In genomic region chr3:50939602-50940001, GRCm38 (mm10) we compare ENCODE assay signal across 21 mouse cellular contexts.
DNase-seq lines count a peak whose midpoint lies in the region; ATAC-seq and TF ChIP-seq lines count a peak whose summit lies in the region.
"Had no signal": no experiment of that assay in that cellular context is flagged by ENCODE, and none has a peak within 500 bp of the region (broad histone marks: within the 10 kb centered on the region; RNA-seq: fewer than 3 reads in every experiment).

No protein-coding gene starts in this region.

- no peaks in the 10 kb centered on the region for H3K9me3 ChIP-seq in hindbrain, embryonic 13.5 days
- H3K9me3 ChIP-seq in hindbrain, embryonic 16.5 days (ENCODE audit: control insufficient read depth, low read length) = no peaks in the 10 kb centered on the region
- no peaks in the 10 kb centered on the region for H3K9me3 ChIP-seq in midbrain, postnatal 0 days (ENCODE audit: low read length)
- H3K9me3 ChIP-seq: forebrain, embryonic 15.5 days; hindbrain, embryonic 10.5 days; liver, embryonic 13.5 days had no signal

- H3K79me2 ChIP-seq in liver, adult 2 months (ENCODE audit: control insufficient read depth, insufficient read depth, low read length) = no peaks in the 10 kb centered on the region

- no peak overlapping the region for H3K4me3 ChIP-seq in hindbrain, embryonic 13.5 days
- no peak overlapping the region for H3K4me3 ChIP-seq in hindbrain, embryonic 16.5 days (ENCODE audit: low read length)
- no peak overlapping the region for H3K4me3 ChIP-seq in liver, adult 2 months (ENCODE audit: insufficient read depth, low read depth, low read length)
- no peak overlapping the region for H3K4me3 ChIP-seq in midbrain, postnatal 0 days (ENCODE audit: low read depth, low read length)
- H3K4me3 ChIP-seq: forebrain, embryonic 15.5 days; hindbrain, embryonic 10.5 days; liver, embryonic 13.5 days had no signal

- ATAC-seq in hindbrain, embryonic 13.5 days (ENCODE audit: low FRiP score) = 0 out of 2 replicates have a peak, but pooled peaks have one; percentile 13
- no peak for ATAC-seq in hindbrain, embryonic 16.5 days
- no peak for ATAC-seq in midbrain, postnatal 0 days (ENCODE audit: low FRiP score)
- no peak for ATAC-seq in inflammation-experienced regulatory T-cells, adult 6 months
- ATAC-seq: forebrain, embryonic 15.5 days had no signal

- H3K27ac ChIP-seq in hindbrain, embryonic 13.5 days = no peak overlapping the region
- no peak overlapping the region for H3K27ac ChIP-seq in hindbrain, embryonic 16.5 days (ENCODE audit: low read depth, low read length)
- H3K27ac ChIP-seq in liver, adult 2 months (replicated peaks; ENCODE audit: insufficient read depth, low read depth, low read length) = no peak overlapping the region
- H3K27ac ChIP-seq in midbrain, postnatal 0 days (ENCODE audit: low read depth, low read length) = no peak overlapping the region
- H3K27ac ChIP-seq: forebrain, embryonic 15.5 days; hindbrain, embryonic 10.5 days; liver, embryonic 13.5 days; stomach, postnatal 0 days had no signal

- no peak for TF ChIP-seq POLR2A in liver, adult 2 months (IDR thresholded peaks at IDR 0.05; ENCODE audit: extremely low read depth, insufficient read depth, low read length)

- no peak for TF ChIP-seq CTCF in liver, adult 2 months (IDR thresholded peaks at IDR 0.05; ENCODE audit: low read depth, low read length)
- TF ChIP-seq CTCF in midbrain, postnatal 0 days (IDR thresholded peaks at IDR 0.05) = no peak

- no peaks in the 10 kb centered on the region; the same call in 1 of the 2 replicates for H3K4me1 ChIP-seq in hindbrain, embryonic 13.5 days (replicated peaks)
- H3K4me1 ChIP-seq in hindbrain, embryonic 16.5 days (ENCODE audit: control insufficient read depth, insufficient read depth, low read depth, low read length) = no peaks in the 10 kb centered on the region; the same call in 1 of the 2 replicates
- no peaks in the 10 kb centered on the region for H3K4me1 ChIP-seq in liver, adult 2 months (ENCODE audit: control insufficient read depth, insufficient read depth, low read length)
- no peaks in the 10 kb centered on the region for H3K4me1 ChIP-seq in midbrain, postnatal 0 days (ENCODE audit: insufficient read depth, low read length)
- H3K4me1 ChIP-seq: forebrain, embryonic 15.5 days; liver, embryonic 13.5 days had no signal

- H3K4me2 ChIP-seq in hindbrain, embryonic 13.5 days = no peak overlapping the region
- no peak overlapping the region for H3K4me2 ChIP-seq in hindbrain, embryonic 16.5 days (ENCODE audit: low read length)
- no peak overlapping the region for H3K4me2 ChIP-seq in midbrain, postnatal 0 days (ENCODE audit: low read depth, low read length, poor library complexity, severe bottlenecking)
- H3K4me2 ChIP-seq: forebrain, embryonic 15.5 days; liver, embryonic 13.5 days had no signal

- no peaks in the 10 kb centered on the region for H3K36me3 ChIP-seq in hindbrain, embryonic 13.5 days
- H3K36me3 ChIP-seq in hindbrain, embryonic 16.5 days (ENCODE audit: control insufficient read depth, insufficient read depth, low read length) = no peaks in the 10 kb centered on the region
- no peaks in the 10 kb centered on the region for H3K36me3 ChIP-seq in liver, adult 2 months (ENCODE audit: control insufficient read depth, insufficient read depth, low read length)
- H3K36me3 ChIP-seq in midbrain, postnatal 0 days (ENCODE audit: insufficient read depth, low read length) = no peaks in the 10 kb centered on the region
- H3K36me3 ChIP-seq: forebrain, embryonic 15.5 days; hindbrain, embryonic 10.5 days; liver, embryonic 13.5 days had no signal

- H3K27me3 ChIP-seq in hindbrain, embryonic 13.5 days = no peaks in the 10 kb centered on the region
- no peaks in the 10 kb centered on the region for H3K27me3 ChIP-seq in hindbrain, embryonic 16.5 days (replicated peaks; ENCODE audit: control insufficient read depth, insufficient read depth, low read length)
- H3K27me3 ChIP-seq in liver, adult 2 months (ENCODE audit: control insufficient read depth, insufficient read depth, low read length) = no peaks in the 10 kb centered on the region
- no peaks in the 10 kb centered on the region for H3K27me3 ChIP-seq in midbrain, postnatal 0 days (ENCODE audit: insufficient read depth, low read length)
- H3K27me3 ChIP-seq: CH12.LX; forebrain, embryonic 15.5 days; liver, embryonic 13.5 days had no signal

- DNase-seq in liver, adult 2 months (ENCODE audit: extremely low read depth, low read depth, low spot score) = peak; percentile 5
- DNase-seq in liver = no peak
- DNase-seq in right cerebral cortex, adult 2 months (ENCODE audit: low spot score in 2 of 2) = peak; percentile 48 to 51
- DNase-seq in right cerebral cortex, postnatal 14 days = no peak
- peak; percentile 22 for DNase-seq in midbrain, postnatal 0 days (ENCODE audit: low spot score)
- DNase-seq: adrenal gland, postnatal 14 days; cerebellum, adult 11 months; cerebellum, postnatal 25 days; embryo, embryonic 11 days; gastrocnemius, postnatal 36 days; kidney, adult 8-10 months; kidney, postnatal 25 days; liver, embryonic 13.5 days; thymus, postnatal 14 days had no signal

- WGBS in hindbrain, embryonic 13.5 days = 75% methylated on average over 5 of the region's 5 CpGs
- WGBS in hindbrain, embryonic 16.5 days = 60% methylated on average over 5 of the region's 5 CpGs
- WGBS in liver, adult 2 months = 60% methylated on average over 5 of the region's 5 CpGs
- 51% methylated on average over 5 of the region's 5 CpGs for WGBS in midbrain, postnatal 0 days

- H3K9ac ChIP-seq in hindbrain, embryonic 13.5 days = no peak overlapping the region
- H3K9ac ChIP-seq in hindbrain, embryonic 16.5 days (ENCODE audit: low read depth, low read length) = no peak overlapping the region
- no peak overlapping the region for H3K9ac ChIP-seq in liver, adult 2 months (ENCODE audit: low read depth, low read length)
- H3K9ac ChIP-seq in midbrain, postnatal 0 days (replicated peaks; ENCODE audit: low read length, poor library complexity, severe bottlenecking) = no peak overlapping the region
- H3K9ac ChIP-seq: forebrain, embryonic 15.5 days; liver, embryonic 13.5 days had no signal

Comparison
In these comparisons a context has a peak if more than half of its experiments do, and no peak if none do; other contexts are left out.
1. DNase-seq: peak in liver, adult 2 months (single experiment), right cerebral cortex, adult 2 months (2 of 2) and midbrain, postnatal 0 days (single experiment); none in liver (single experiment) and right cerebral cortex, postnatal 14 days (single experiment).